Comparison of ENCODE assay signal across 9 mouse cellular contexts in genomic region chr11:107272351-107272975, GRCm38 (mm10).
A peak's percentile ranks its signal among the peaks of the same experiment; 100 is the strongest.
DNase-seq lines count a peak whose midpoint lies in the region; ATAC-seq and TF ChIP-seq lines count a peak whose summit lies in the region.
"Had no signal": no experiment of that assay in that cellular context is flagged by ENCODE, and none has a peak within 500 bp of the region (broad histone marks: within the 10 kb centered on the region; RNA-seq: fewer than 3 reads in every experiment).

No protein-coding gene starts in this region.

- peaks cover 14% of the 10 kb centered on the region for H3K36me3 ChIP-seq in limb, embryonic 13.5 days

- H3K4me1 ChIP-seq in limb, embryonic 13.5 days: peaks cover 23% of the 10 kb centered on the region

- no peak for TF ChIP-seq POLR2A in brain, embryonic 14.5 days (IDR thresholded peaks at IDR 0.05; ENCODE audit: borderline replicate concordance, extremely low read depth, insufficient read depth, insufficient read length, poor library complexity, severe bottlenecking)

- no peak overlapping the region for H3K4me3 ChIP-seq in limb, embryonic 13.5 days

- DNase-seq in kidney, postnatal 14 days: peak; percentile 36
- no peak for DNase-seq in kidney, adult 8-10 months
- peak; percentile 26 for DNase-seq in adrenal gland, adult 2 months
- peak; percentile 81 for DNase-seq in brain, embryonic 14.5 days (ENCODE audit: low read depth)
- no peak for DNase-seq in adipocyte (ENCODE audit: low spot score)
- DNase-seq in thymus, postnatal 4 days: no peak
- DNase-seq: layer of hippocampus, adult 9-11 months had no signal

- no peak for ATAC-seq in limb, embryonic 13.5 days (ENCODE audit: low FRiP score, low read depth)
- no peak for ATAC-seq in granulocyte monocyte progenitor cell, adult 5-6 weeks (replicated peaks; ENCODE audit: poor library complexity, severe bottlenecking)

- WGBS in limb, embryonic 13.5 days: 76% methylated on average over 11 of the region's 11 CpGs

- H3K4me2 ChIP-seq in limb, embryonic 13.5 days (replicated peaks): no peak overlapping the region

- H3K9me3 ChIP-seq in limb, embryonic 13.5 days: peaks cover 7% of the 10 kb centered on the region

- H3K9ac ChIP-seq in limb, embryonic 13.5 days: no peak overlapping the region

- TF ChIP-seq CTCF in brain, embryonic 14.5 days (IDR thresholded peaks at IDR 0.05; ENCODE audit: borderline replicate concordance, extremely low read depth, insufficient read depth, insufficient read length): no peak

- no peaks in the 10 kb centered on the region for H3K27me3 ChIP-seq in limb, embryonic 13.5 days

- peak overlapping the region; percentile 28; the same call in 1 of the 2 replicates for H3K27ac ChIP-seq in limb, embryonic 13.5 days

Comparison
In these comparisons a context has a peak if more than half of its experiments do, and no peak if none do; other contexts are left out.
1. DNase-seq: peak in kidney, postnatal 14 days (single experiment), adrenal gland, adult 2 months (single experiment) and brain, embryonic 14.5 days (single experiment); none in kidney, adult 8-10 months (0 of 2), adipocyte (single experiment) and thymus, postnatal 4 days (single experiment).